Mouse (Mus musculus) Patski (cell line): ENCODE measurements at regions not wholly inside any gene's neighbourhood (a gene's known extent, or its start where the extent isn't known, plus 50 kb on each side); places are given as distances from the start of the nearest gene placed in this dataset.

Experiments used
- ATAC-seq: fragments of 100-300 bp; one replicate; pipeline ENCODE4 v1.8.0; 2021
- CTCF ChIA-PET: fragments of 350-600 bp; sonication (Branson Sonifier 250); formaldehyde crosslinking; loops from one replicate; lab custom pipeline; 2022; ENCODE audit warnings: inconsistent platforms; lab: Charles Lee
- POLR2A ChIA-PET: fragments of 350-600 bp; sonication (Branson Sonifier 250); formaldehyde crosslinking; loops from one replicate; lab custom pipeline; 2022; ENCODE audit warnings: antibody characterized with exemption, inconsistent platforms; lab: Charles Lee
- DNase-seq: peaks from one replicate; pipeline ENCODE4 v3.0.0-alpha.2; 2011; ENCODE audit warnings: low read depth, low spot score
- H3K27me3 ChIP-seq: fragments of 371-371 bp; one replicate; pipeline ENCODE4 v1.5.1; 2021
- CTCF ChIP-seq: fragments of 100-300 bp; IDR thresholded peaks from one replicate; pipeline ENCODE4 v1.5.1; 2021
- in situ Hi-C: fragments of 300-500 bp; cut with MboI; formaldehyde crosslinking; loops from 3 replicates; pipeline ENCODE4 v1.11.1; 2018; ENCODE audit warnings: low pct_unique_long_range_greater_than_20kb, mixed read lengths

DNA sequence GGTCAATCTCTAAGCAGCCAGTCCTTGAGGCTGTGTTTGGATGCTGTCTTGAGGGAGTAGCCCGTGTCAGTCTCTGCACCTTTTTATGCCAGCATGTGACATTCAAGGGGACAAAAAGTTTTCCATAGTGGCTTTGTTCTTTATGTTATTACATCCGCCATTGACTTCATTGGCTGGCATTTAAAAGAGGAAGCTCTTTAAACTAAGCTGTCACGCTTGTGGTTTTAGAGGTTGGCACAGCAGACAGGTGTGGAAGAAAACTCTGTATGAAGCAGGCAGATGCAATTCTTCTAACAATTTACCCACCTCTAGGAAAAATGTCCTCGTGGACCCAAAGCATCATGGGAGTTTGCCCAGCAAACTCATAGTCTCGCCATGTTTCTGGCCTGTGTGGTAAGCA lies 297.5 kb upstream of the Gadl1 start:
- ChIA-PET POLR2A (interaction anchor here (0.6 kb wide), 1 partner anchor 13 kb away, joined by 4 read pairs; no protein-coding TSS in a partner anchor), CTCF (no interaction called here)
- H3K27me3 ChIP-seq, result no peaks in the 10 kb centered on the region
- in situ Hi-C loops, result no loop called here
- ATAC-seq (no peak), DNase-seq (no peak)
- TF ChIP-seq CTCF, result no peak

DNA sequence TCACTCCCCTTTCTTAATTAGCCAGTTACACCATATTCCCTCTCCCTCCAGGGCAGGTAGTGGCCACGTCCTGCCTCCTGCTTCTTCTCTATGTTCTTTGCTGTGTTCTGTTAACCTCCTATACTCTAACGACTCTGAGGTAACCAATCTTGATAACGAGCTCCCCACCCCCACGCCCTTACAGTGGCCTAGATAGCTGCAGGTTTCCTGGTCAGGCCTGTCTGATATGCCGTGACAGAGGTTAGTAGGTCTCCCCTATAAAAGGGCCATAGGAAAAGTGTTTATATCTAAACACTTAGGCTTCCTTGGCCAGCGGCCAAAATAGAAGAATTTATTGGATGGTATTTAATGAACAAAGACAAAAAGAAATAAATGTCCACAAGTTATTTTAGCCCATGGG lies 296.3 kb upstream of the Gadl1 start:
- in situ Hi-C loops, result no loop called here
- ATAC-seq (no peak), DNase-seq (no peak)
- no peaks in the 10 kb centered on the region for H3K27me3 ChIP-seq
- ChIA-PET CTCF (interaction anchor here (1.1 kb wide), 1 partner anchor 20 kb away, joined by 3 read pairs; no protein-coding TSS in a partner anchor), POLR2A (no interaction called here)
- TF ChIP-seq CTCF, result no peak

DNA sequence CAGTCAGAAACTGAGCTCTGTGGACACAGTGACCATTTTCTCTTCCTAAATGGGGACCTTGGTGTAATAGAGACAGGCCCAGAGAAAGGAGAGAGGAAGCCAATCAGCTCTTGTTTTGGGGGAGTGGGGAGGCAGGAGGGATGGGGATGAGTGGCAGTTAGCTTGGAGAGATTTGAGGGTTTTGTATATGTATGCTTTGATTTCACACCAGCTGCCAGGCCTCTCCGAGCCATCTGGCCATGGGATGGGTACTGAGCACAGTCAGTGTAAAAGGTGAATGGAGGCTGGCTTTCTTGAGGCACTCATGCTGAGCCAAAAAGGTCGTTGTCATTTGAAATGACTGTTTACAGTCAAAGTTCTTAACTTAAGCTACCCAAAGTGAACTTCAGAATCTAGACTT lies 295.2 kb upstream of the Gadl1 start:
- no peak for TF ChIP-seq CTCF
- DNase-seq, result no peak
- POLR2A ChIA-PET, result no interaction called here
- CTCF ChIA-PET, result interaction anchor here (1.0 kb wide), 1 partner anchor 18 kb away, joined by 3 read pairs; no protein-coding TSS in a partner anchor
- H3K27me3 ChIP-seq, result no peaks in the 10 kb centered on the region
- ATAC-seq, result no peak
- in situ Hi-C loops, result no loop called here

DNA sequence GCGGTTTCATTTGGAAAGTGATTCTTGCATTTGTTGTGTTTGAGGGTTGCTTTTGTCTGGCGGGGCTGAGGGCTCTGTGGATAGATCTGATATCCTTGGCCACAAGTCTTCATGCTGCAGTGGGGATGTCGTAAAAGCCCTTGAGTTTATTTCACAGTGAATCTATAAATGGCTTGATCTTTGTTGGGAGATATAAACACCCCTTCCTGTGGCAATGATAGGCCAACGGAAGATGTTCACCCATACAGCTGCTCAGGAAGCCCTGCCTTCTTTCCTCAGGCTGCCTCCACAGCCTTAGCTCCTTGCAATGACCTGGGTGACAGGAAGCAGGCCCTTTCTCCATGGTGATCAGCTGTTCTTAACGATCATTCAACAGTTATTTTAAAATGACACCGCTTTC lies 291.3 kb upstream of the Gadl1 start:
- in situ Hi-C loops, result no loop called here
- POLR2A ChIA-PET, result no interaction called here
- CTCF ChIA-PET, result no interaction called here
- TF ChIP-seq CTCF, result no peak
- no peaks in the 10 kb centered on the region for H3K27me3 ChIP-seq
- ATAC-seq (no peak), DNase-seq (no peak)

DNA sequence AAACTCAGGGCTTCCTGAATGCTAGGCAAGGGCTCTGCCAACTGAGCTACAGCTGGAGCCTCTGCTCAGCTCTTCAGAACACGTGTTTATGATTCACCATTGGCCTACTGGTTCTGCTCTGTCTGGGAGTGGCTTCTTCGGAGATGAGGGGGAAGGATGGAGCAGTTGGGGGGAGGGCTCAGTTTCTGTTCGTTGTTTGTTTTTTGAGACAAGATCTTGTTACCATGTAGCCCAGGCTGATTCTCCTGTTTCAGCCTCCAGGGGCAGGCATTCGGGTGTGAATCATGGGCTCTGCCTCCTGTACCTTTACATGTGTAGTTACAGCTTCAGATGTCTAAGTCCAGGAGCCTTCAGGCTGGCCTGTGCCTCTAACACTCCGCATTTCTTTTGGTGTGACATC lies 285.3 kb upstream of the Gadl1 start:
- DNase-seq, result no peak
- H3K27me3 ChIP-seq, result peaks cover 12% of the 10 kb centered on the region
- ChIA-PET POLR2A (interaction anchor here (0.7 kb wide), 1 partner anchor 12 kb away, joined by 4 read pairs; no protein-coding TSS in a partner anchor), CTCF (no interaction called here)
- no peak for ATAC-seq
- in situ Hi-C loops, result no loop called here
- no peak for TF ChIP-seq CTCF

DNA sequence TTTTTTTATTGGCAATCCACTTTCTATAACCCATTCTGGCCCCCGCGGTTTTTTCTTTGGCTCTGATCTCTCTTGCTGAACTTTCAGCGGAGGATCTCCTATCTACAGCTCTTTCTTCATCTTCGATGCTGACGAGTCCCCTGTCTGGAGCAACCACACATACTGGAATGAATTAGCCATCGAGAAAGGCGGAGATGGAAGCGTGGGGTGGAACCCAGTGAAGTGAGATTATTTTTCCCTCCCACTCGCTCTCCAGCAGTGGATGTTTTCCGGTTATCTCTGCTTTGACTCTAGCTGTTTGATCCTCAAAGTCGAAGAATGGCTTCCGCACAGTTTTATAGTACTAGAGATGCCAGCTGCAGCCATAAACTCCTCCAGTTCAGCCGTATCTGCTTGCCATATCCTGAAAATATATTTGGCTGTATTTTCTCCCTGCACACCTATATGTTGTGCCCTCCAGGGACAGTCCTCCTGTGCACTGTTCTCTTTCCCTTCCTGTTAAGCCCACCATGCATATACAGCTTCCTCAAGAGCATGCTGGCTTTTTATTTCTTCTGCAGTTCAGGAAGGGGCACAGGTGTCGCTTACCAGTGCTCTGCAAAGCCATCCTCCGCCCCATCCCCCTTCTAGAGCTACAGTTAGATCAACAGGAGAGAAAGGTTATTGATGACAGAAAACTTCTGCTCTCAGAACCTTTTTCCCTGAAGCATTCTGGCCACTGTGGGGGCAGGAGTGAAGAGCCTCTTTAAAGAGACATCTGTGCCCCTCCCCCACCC lies 284.3 kb upstream of the Gadl1 start:
- ChIA-PET POLR2A (interaction anchor here (0.7 kb wide), 1 partner anchor 13 kb away, joined by 4 read pairs; no protein-coding TSS in a partner anchor), CTCF (no interaction called here)
- TF ChIP-seq CTCF, result no peak
- DNase-seq (no peak), ATAC-seq (no peak)
- in situ Hi-C loops, result no loop called here
- H3K27me3 ChIP-seq, result peaks cover 12% of the 10 kb centered on the region

DNA sequence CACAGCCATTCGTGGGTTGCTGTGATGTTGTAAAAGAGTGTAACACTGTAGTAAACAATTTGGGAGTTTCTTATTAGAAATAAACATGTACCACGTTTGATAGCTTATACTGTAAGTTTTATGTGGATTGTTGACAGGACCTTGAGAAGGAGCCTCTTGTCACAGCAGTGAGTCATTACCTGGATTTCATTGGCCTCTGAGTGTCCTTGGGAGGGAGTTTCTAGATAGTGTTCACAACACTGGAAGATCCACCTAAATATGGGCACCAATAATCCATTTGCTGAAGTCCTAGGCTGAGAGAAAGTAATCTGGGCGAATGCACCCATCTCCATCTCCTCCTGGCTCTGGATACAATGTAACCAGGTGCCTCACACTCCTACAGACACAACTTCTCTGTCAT lies 281.7 kb upstream of the Gadl1 start:
- no peak for TF ChIP-seq CTCF
- ATAC-seq (no peak), DNase-seq (no peak)
- in situ Hi-C loops, result no loop called here
- ChIA-PET CTCF (no interaction called here), POLR2A (no interaction called here)
- H3K27me3 ChIP-seq, result peaks cover 18% of the 10 kb centered on the region

DNA sequence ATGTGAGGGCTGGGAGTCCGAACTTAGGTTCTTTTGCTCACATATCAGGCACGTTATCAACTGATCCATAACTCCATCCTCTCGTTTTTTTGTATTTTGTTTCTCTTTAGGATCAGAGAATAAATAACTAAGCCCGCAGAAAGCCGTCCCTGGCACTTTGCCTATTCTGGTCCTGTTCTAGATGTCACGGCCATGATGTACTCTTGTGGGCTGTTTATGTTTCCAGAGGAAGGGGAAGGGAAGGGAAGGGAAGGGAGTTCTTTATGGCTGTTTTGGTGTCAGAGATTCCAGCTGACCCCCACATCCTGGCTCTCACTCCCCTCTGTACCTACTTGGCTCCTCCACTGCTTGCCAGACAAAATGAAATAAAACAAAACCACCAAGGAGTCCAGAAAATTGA lies 272.1 kb upstream of the Gadl1 start:
- no peak for TF ChIP-seq CTCF
- H3K27me3 ChIP-seq, result peaks cover 3% of the 10 kb centered on the region
- ATAC-seq (no peak), DNase-seq (no peak)
- CTCF ChIA-PET, result interaction anchor here (0.5 kb wide), 1 partner anchor 162 kb away, joined by 3 read pairs; no protein-coding TSS in a partner anchor
- in situ Hi-C loops, result no loop called here
- POLR2A ChIA-PET, result no interaction called here

DNA sequence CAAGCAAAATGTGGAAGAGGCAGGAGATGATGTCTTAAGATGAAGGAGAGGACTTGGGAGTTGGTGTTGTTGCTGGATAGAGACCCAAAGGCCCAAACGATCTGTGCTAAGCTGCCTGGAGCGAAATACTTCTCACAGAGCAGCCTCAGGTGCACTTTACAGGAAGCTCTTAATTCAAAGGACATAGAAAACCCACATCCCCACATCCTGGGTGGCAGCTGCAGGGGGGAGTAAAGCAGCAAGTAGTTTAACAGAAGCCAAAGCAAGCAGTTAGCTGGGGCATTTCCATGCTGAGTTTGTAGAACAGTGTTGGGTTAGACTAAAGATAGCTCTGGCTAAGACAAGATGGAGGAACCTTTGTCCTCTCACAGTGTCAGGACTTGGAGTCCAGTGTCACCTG lies 268.5 kb upstream of the Gadl1 start:
- peaks cover 3% of the 10 kb centered on the region for H3K27me3 ChIP-seq
- no peak for TF ChIP-seq CTCF
- in situ Hi-C loops, result no loop called here
- POLR2A ChIA-PET, result no interaction called here
- CTCF ChIA-PET, result no interaction called here
- DNase-seq, result no peak
- ATAC-seq, result no peak

DNA sequence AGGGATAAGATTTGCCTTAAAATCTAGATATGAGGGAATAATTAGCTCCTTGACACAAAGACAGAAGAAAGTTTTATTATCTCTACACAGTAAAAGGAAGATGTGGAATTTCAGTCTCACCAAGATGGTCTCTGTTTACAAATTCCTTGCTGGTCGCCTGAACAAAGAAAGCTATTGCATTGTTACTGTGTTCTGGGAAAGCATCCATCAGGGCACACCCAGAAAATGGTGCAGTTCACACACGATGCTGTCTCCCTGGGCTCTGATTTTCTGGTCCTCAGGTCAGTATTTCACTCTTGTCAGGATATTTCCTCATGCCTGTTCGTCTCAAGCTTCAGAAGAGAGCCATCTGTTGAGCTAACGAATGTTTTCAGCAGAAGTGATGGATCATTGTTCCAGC lies 267.2 kb upstream of the Gadl1 start:
- no peak for TF ChIP-seq CTCF
- in situ Hi-C loops, result no loop called here
- CTCF ChIA-PET, result interaction anchor here (1.2 kb wide), 1 partner anchor 9 kb away, joined by 3 read pairs; no protein-coding TSS in a partner anchor
- POLR2A ChIA-PET, result no interaction called here
- no peaks in the 10 kb centered on the region for H3K27me3 ChIP-seq
- ATAC-seq, result no peak
- no peak for DNase-seq

DNA sequence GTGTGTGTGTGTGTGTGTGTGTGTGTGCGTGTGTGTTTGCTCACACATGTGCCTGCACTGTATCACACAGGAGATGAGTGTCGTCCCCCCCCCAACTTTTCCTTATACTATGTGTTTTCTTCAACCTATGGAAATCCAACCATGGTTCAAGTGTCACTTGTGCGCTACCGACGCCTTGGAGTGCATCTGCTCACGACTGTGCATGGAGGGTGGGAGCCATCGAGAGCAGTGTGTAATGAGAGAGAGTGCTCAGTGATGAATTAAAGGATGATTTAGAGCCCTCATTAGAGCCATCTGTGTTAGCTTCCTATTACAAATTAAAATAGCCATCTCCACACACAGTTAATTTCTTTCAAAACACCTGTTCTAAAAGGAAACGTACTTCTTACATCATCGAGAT lies 264.3 kb upstream of the Gadl1 start:
- in situ Hi-C loops, result no loop called here
- H3K27me3 ChIP-seq, result no peaks in the 10 kb centered on the region
- no peak for TF ChIP-seq CTCF
- ChIA-PET CTCF (interaction anchor here (1.0 kb wide), 1 partner anchor 23 kb away, joined by 3 read pairs; no protein-coding TSS in a partner anchor), POLR2A (no interaction called here)
- ATAC-seq, result no peak
- DNase-seq, result no peak
